Mouse (Mus musculus): ENCODE results near the gene Wscd2. TPM values are rescaled to one million over a fixed set of nuclear protein-coding genes. Genes with fewer than 3 reads are reported as not detected.

The Wscd2 gene
- total and polyA plus RNA-seq, 3 experiments = 0.27 TPM; not detected in 2

- Histone ChIP-seq H3K9me3 (replicated peaks) (peaks cover 96% of the 10 kb centered on the region), H3K4me3 (ENCODE audit: low read depth, low read length) (no peak overlapping the region), H3K27me3 (ENCODE audit: insufficient read depth, low read length) (no peaks in the 10 kb centered on the region), H3K36me3 (replicated peaks) (no peaks in the 10 kb centered on the region), H3K4me1 (ENCODE audit: insufficient read depth, low read depth, low read length) (no peaks in the 10 kb centered on the region)
- DNase-seq (ENCODE audit: low spot score) = no peak
- TF ChIP-seq POLR2AphosphoS5 (IDR thresholded peaks at IDR 0.05; ENCODE audit: insufficient replicate concordance, low read depth, low read length) = no peak
- no peak for TF ChIP-seq TAL1 (conservative IDR thresholded peaks at IDR 0.05; ENCODE audit: low read depth, low read length)
- no peak for TF ChIP-seq CTCF (IDR thresholded peaks at IDR 0.05; ENCODE audit: low read depth, low read length)
- no peak for TF ChIP-seq GATA1 (IDR thresholded peaks at IDR 0.05; ENCODE audit: borderline replicate concordance, low read length)
- TF ChIP-seq GATA2 (IDR thresholded peaks at IDR 0.05; ENCODE audit: borderline replicate concordance, low read depth, low read length) = no peak
- ATAC-seq (ENCODE audit: extremely low read depth, insufficient number of reproducible peaks, low FRiP score, poor library complexity, severe bottlenecking) = no peak
Measured at GRCm38 (mm10) chr5:113496926-113497325, 6.8 kb downstream of the Wscd2 start.

GRCm38 (mm10) chr5:113499421-113499820 lies 9.3 kb downstream of the Wscd2 start:
- TF ChIP-seq CTCF (IDR thresholded peaks at IDR 0.05; ENCODE audit: low read depth, low read length) (no peak), GATA2 (IDR thresholded peaks at IDR 0.05; ENCODE audit: borderline replicate concordance, low read depth, low read length) (no peak), TAL1 (conservative IDR thresholded peaks at IDR 0.05; ENCODE audit: low read depth, low read length) (no peak), GATA1 (IDR thresholded peaks at IDR 0.05; ENCODE audit: borderline replicate concordance, low read length) (no peak), POLR2AphosphoS5 (IDR thresholded peaks at IDR 0.05; ENCODE audit: insufficient replicate concordance, low read depth, low read length) (no peak)
- ATAC-seq (ENCODE audit: extremely low read depth, insufficient number of reproducible peaks, low FRiP score, poor library complexity, severe bottlenecking) (no peak), DNase-seq (ENCODE audit: low spot score) (no peak)
- Histone ChIP-seq H3K36me3 (replicated peaks) (no peaks in the 10 kb centered on the region), H3K9me3 (replicated peaks) (peaks cover 94% of the 10 kb centered on the region), H3K4me1 (ENCODE audit: insufficient read depth, low read depth, low read length) (no peaks in the 10 kb centered on the region), H3K4me3 (ENCODE audit: low read depth, low read length) (peak overlapping the region; percentile 8; the same call in 1 of the 2 replicates), H3K27me3 (ENCODE audit: insufficient read depth, low read length) (no peaks in the 10 kb centered on the region)

GRCm38 (mm10) chr5:113503276-113503675 lies 13.1 kb downstream of the Wscd2 start:
- no peak for ATAC-seq (ENCODE audit: extremely low read depth, insufficient number of reproducible peaks, low FRiP score, poor library complexity, severe bottlenecking)
- H3K27me3 ChIP-seq (ENCODE audit: insufficient read depth, low read length) = no peaks in the 10 kb centered on the region
- peaks cover 96% of the 10 kb centered on the region for H3K9me3 ChIP-seq (replicated peaks)
- H3K4me3 ChIP-seq (ENCODE audit: low read depth, low read length) = no peak overlapping the region
- TF ChIP-seq CTCF (IDR thresholded peaks at IDR 0.05; ENCODE audit: low read depth, low read length) (no peak), GATA1 (IDR thresholded peaks at IDR 0.05; ENCODE audit: borderline replicate concordance, low read length) (no peak), GATA2 (IDR thresholded peaks at IDR 0.05; ENCODE audit: borderline replicate concordance, low read depth, low read length) (no peak), TAL1 (conservative IDR thresholded peaks at IDR 0.05; ENCODE audit: low read depth, low read length) (no peak), POLR2AphosphoS5 (IDR thresholded peaks at IDR 0.05; ENCODE audit: insufficient replicate concordance, low read depth, low read length) (no peak)
- H3K4me1 ChIP-seq (ENCODE audit: insufficient read depth, low read depth, low read length) = no peaks in the 10 kb centered on the region
- no peaks in the 10 kb centered on the region for H3K36me3 ChIP-seq (replicated peaks)
- DNase-seq (ENCODE audit: low spot score) = no peak

- no peak for ATAC-seq (ENCODE audit: extremely low read depth, insufficient number of reproducible peaks, low FRiP score, poor library complexity, severe bottlenecking)
- no peak overlapping the region; the same call in 1 of the 2 replicates for H3K4me3 ChIP-seq (ENCODE audit: low read depth, low read length)
- no peaks in the 10 kb centered on the region for H3K36me3 ChIP-seq (replicated peaks)
- peaks cover 96% of the 10 kb centered on the region for H3K9me3 ChIP-seq (replicated peaks)
- no peak for TF ChIP-seq GATA2 (IDR thresholded peaks at IDR 0.05; ENCODE audit: borderline replicate concordance, low read depth, low read length)
- TF ChIP-seq GATA1 (IDR thresholded peaks at IDR 0.05; ENCODE audit: borderline replicate concordance, low read length) = no peak
- TF ChIP-seq TAL1 (conservative IDR thresholded peaks at IDR 0.05; ENCODE audit: low read depth, low read length) = no peak
- no peak for TF ChIP-seq POLR2AphosphoS5 (IDR thresholded peaks at IDR 0.05; ENCODE audit: insufficient replicate concordance, low read depth, low read length)
- no peak for TF ChIP-seq CTCF (IDR thresholded peaks at IDR 0.05; ENCODE audit: low read depth, low read length)
- H3K4me1 ChIP-seq (ENCODE audit: insufficient read depth, low read depth, low read length) = no peaks in the 10 kb centered on the region
- H3K27me3 ChIP-seq (ENCODE audit: insufficient read depth, low read length) = no peaks in the 10 kb centered on the region
- DNase-seq (ENCODE audit: low spot score) = no peak
Measured at GRCm38 (mm10) chr5:113504654-113505053, 14.5 kb downstream of the Wscd2 start.

- DNase-seq (ENCODE audit: low spot score) (no peak), ATAC-seq (ENCODE audit: extremely low read depth, insufficient number of reproducible peaks, low FRiP score, poor library complexity, severe bottlenecking) (no peak)
- H3K9me3 ChIP-seq (replicated peaks) = peaks cover 96% of the 10 kb centered on the region
- H3K27me3 ChIP-seq (ENCODE audit: insufficient read depth, low read length) = no peaks in the 10 kb centered on the region
- TF ChIP-seq CTCF (IDR thresholded peaks at IDR 0.05; ENCODE audit: low read depth, low read length) (no peak), TAL1 (conservative IDR thresholded peaks at IDR 0.05; ENCODE audit: low read depth, low read length) (no peak), GATA1 (IDR thresholded peaks at IDR 0.05; ENCODE audit: borderline replicate concordance, low read length) (no peak), POLR2AphosphoS5 (IDR thresholded peaks at IDR 0.05; ENCODE audit: insufficient replicate concordance, low read depth, low read length) (no peak), GATA2 (IDR thresholded peaks at IDR 0.05; ENCODE audit: borderline replicate concordance, low read depth, low read length) (no peak)
- H3K4me1 ChIP-seq (ENCODE audit: insufficient read depth, low read depth, low read length) = no peaks in the 10 kb centered on the region
- no peaks in the 10 kb centered on the region for H3K36me3 ChIP-seq (replicated peaks)
- H3K4me3 ChIP-seq (ENCODE audit: low read depth, low read length) = no peak overlapping the region
Measured at GRCm38 (mm10) chr5:113506065-113506464, 15.9 kb downstream of the Wscd2 start.

GRCm38 (mm10) chr5:113506779-113507178 lies 16.6 kb downstream of the Wscd2 start:
- no peak for ATAC-seq (ENCODE audit: extremely low read depth, insufficient number of reproducible peaks, low FRiP score, poor library complexity, severe bottlenecking)
- Histone ChIP-seq H3K36me3 (replicated peaks) (no peaks in the 10 kb centered on the region), H3K27me3 (ENCODE audit: insufficient read depth, low read length) (no peaks in the 10 kb centered on the region), H3K4me3 (ENCODE audit: low read depth, low read length) (no peak overlapping the region), H3K4me1 (ENCODE audit: insufficient read depth, low read depth, low read length) (no peaks in the 10 kb centered on the region), H3K9me3 (replicated peaks) (peaks cover 96% of the 10 kb centered on the region)
- TF ChIP-seq POLR2AphosphoS5 (IDR thresholded peaks at IDR 0.05; ENCODE audit: insufficient replicate concordance, low read depth, low read length) = no peak
- TF ChIP-seq GATA1 (IDR thresholded peaks at IDR 0.05; ENCODE audit: borderline replicate concordance, low read length) = no peak
- TF ChIP-seq CTCF (IDR thresholded peaks at IDR 0.05; ENCODE audit: low read depth, low read length) = no peak
- TF ChIP-seq TAL1 (conservative IDR thresholded peaks at IDR 0.05; ENCODE audit: low read depth, low read length) = no peak
- no peak for TF ChIP-seq GATA2 (IDR thresholded peaks at IDR 0.05; ENCODE audit: borderline replicate concordance, low read depth, low read length)
- no peak for DNase-seq (ENCODE audit: low spot score)
